Mouse (Mus musculus): ENCODE data around the gene Xrcc6. TPM values are rescaled to one million over a fixed set of nuclear protein-coding genes. Genes with fewer than 3 reads are reported as not detected.
"Not testable (repeated sequence)": the region's sequence is repeated elsewhere in the genome, so short reads cannot be mapped to it uniquely, and the experiment has no call there.

The Xrcc6 gene
- polyA plus RNA-seq, 1 experiment = 7.8 TPM

- TF ChIP-seq CTCF (IDR thresholded peaks at IDR 0.05; ENCODE audit: extremely low read depth, insufficient read length, insufficient replicate concordance, low read depth, low read length) (no peak), POLR2A (IDR thresholded peaks at IDR 0.05; ENCODE audit: low read depth, low read length) (no peak)
- H3K4me3 ChIP-seq (ENCODE audit: low read depth, low read length) = no peak overlapping the region
Observed at GRCm38 (mm10) chr15:81964980-81965545, 22.6 kb upstream of the Xrcc6 start.

DNA sequence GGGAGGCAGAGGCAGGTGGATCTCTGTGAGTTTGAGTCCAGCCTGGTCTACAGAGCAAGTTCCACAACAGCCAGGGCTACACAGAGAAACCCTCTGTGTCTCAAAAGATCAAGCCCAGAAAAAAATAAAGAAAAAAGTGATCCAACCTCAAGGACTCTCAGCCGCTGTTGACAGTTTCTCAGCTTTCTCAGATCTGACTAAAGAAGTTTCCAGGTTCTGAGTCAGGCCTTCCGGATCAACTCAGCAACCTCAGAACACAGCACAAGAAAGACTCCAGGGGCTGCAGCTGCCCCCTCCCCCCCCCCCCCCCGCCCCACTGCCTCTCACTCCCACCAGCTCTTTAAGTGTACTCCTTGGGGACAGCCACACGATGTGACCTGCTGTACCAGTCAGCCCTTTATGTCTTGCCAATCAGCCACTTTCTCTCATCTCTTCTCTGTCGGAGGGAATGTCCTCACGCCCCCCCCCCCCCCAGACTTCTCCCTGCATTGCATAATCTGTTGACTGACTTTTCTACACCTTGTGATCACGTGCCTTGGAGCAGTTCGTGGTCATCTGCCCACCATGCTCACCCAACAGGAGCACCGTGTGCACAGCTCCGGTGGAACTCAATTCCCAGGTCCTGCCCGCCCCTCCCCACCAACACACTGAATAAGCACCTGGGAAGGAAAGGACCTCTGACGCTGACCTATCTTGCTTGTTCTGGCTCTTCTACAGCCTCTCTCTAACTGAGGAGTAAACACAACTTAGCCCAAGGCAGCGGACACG is 21.4 kb upstream of the Xrcc6 start:
- 76% methylated on average over 14 of the region's 14 CpGs for WGBS

More at GRCm38 (mm10) chr15:81964980-81965545, 22.6 kb upstream of the Xrcc6 start:
- WGBS = 78% methylated on average over 4 of the region's 4 CpGs
- H3K4me1 ChIP-seq (ENCODE audit: control insufficient read depth, insufficient read depth, insufficient read length, low read length) = no peaks in the 10 kb centered on the region; the same call in 1 of the 2 replicates
- no peak overlapping the region for H3K27ac ChIP-seq (ENCODE audit: insufficient read depth, low read depth, low read length)
- H3K27me3 ChIP-seq (ENCODE audit: control insufficient read depth, insufficient read depth, low read length) = no peaks in the 10 kb centered on the region
- no peaks in the 10 kb centered on the region for H3K36me3 ChIP-seq (ENCODE audit: control insufficient read depth, insufficient read depth, low read length)

DNA sequence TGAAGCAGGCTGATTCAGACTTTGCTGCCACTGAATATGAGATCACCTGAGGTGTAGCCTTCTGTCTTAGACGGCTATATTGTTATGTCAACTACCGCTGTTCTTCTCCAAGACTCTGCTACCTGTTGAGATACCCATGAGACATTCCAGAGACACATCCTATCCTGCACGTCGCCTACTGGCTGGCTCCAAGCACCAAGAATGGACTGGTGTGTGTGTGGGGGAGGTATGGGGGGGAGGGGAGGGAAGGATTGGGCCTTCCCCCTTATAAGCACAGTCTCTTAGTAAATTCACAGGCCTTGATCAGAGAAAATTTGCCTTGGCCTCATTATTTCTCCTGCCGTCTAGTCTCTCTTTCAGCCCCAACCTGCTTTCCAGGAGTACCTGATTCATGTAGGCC is 19.8 kb upstream of the Xrcc6 start:
- Histone ChIP-seq H3K4me3 (ENCODE audit: low read depth, low read length) (no peak overlapping the region), H3K36me3 (ENCODE audit: control insufficient read depth, insufficient read depth, low read length) (no peaks in the 10 kb centered on the region), H3K27ac (ENCODE audit: insufficient read depth, low read depth, low read length) (no peak overlapping the region), H3K27me3 (ENCODE audit: control insufficient read depth, insufficient read depth, low read length) (no peaks in the 10 kb centered on the region), H3K4me1 (ENCODE audit: control insufficient read depth, insufficient read depth, insufficient read length, low read length) (no peaks in the 10 kb centered on the region; the same call in 1 of the 2 replicates)
- TF ChIP-seq POLR2A (IDR thresholded peaks at IDR 0.05; ENCODE audit: low read depth, low read length) (no peak), CTCF (IDR thresholded peaks at IDR 0.05; ENCODE audit: extremely low read depth, insufficient read length, insufficient replicate concordance, low read depth, low read length) (no peak)
- WGBS = 91% methylated on average over 5 of the region's 5 CpGs

More for the DNA sequence above, 21.4 kb upstream of the Xrcc6 start:
- no peaks in the 10 kb centered on the region; the same call in 1 of the 2 replicates for H3K4me1 ChIP-seq (ENCODE audit: control insufficient read depth, insufficient read depth, insufficient read length, low read length)
- H3K4me3 ChIP-seq (ENCODE audit: low read depth, low read length) = no peak overlapping the region
- no peak overlapping the region for H3K27ac ChIP-seq (ENCODE audit: insufficient read depth, low read depth, low read length)
- H3K36me3 ChIP-seq (ENCODE audit: control insufficient read depth, insufficient read depth, low read length) = no peaks in the 10 kb centered on the region
- no peaks in the 10 kb centered on the region for H3K27me3 ChIP-seq (ENCODE audit: control insufficient read depth, insufficient read depth, low read length)
- TF ChIP-seq POLR2A (IDR thresholded peaks at IDR 0.05; ENCODE audit: low read depth, low read length) (no peak), CTCF (IDR thresholded peaks at IDR 0.05; ENCODE audit: extremely low read depth, insufficient read length, insufficient replicate concordance, low read depth, low read length) (no peak)

GRCm38 (mm10) chr15:81968447-81968846 is 19.2 kb upstream of the Xrcc6 start:
- H3K27ac ChIP-seq (ENCODE audit: insufficient read depth, low read depth, low read length) = no peak overlapping the region

GRCm38 (mm10) chr15:81969173-81969572 is 18.5 kb upstream of the Xrcc6 start:
- H3K27ac ChIP-seq (ENCODE audit: insufficient read depth, low read depth, low read length) = no peak overlapping the region
- 44% methylated on average over 7 of the region's 7 CpGs for WGBS
- H3K36me3 ChIP-seq (ENCODE audit: control insufficient read depth, insufficient read depth, low read length) = no peaks in the 10 kb centered on the region
- H3K4me3 ChIP-seq (ENCODE audit: low read depth, low read length) = no peak overlapping the region
- no peaks in the 10 kb centered on the region; the same call in 1 of the 2 replicates for H3K4me1 ChIP-seq (ENCODE audit: control insufficient read depth, insufficient read depth, insufficient read length, low read length)
- TF ChIP-seq CTCF (IDR thresholded peaks at IDR 0.05; ENCODE audit: extremely low read depth, insufficient read length, insufficient replicate concordance, low read depth, low read length) = no peak
- no peak for TF ChIP-seq POLR2A (IDR thresholded peaks at IDR 0.05; ENCODE audit: low read depth, low read length)
- no peaks in the 10 kb centered on the region for H3K27me3 ChIP-seq (ENCODE audit: control insufficient read depth, insufficient read depth, low read length)

More at GRCm38 (mm10) chr15:81968447-81968846, 19.2 kb upstream of the Xrcc6 start:
- TF ChIP-seq CTCF (IDR thresholded peaks at IDR 0.05; ENCODE audit: extremely low read depth, insufficient read length, insufficient replicate concordance, low read depth, low read length) = no peak
- no peak for TF ChIP-seq POLR2A (IDR thresholded peaks at IDR 0.05; ENCODE audit: low read depth, low read length)
- H3K36me3 ChIP-seq (ENCODE audit: control insufficient read depth, insufficient read depth, low read length) = no peaks in the 10 kb centered on the region
- no peak overlapping the region for H3K4me3 ChIP-seq (ENCODE audit: low read depth, low read length)
- WGBS = 49% methylated on average over 2 of the region's 2 CpGs
- no peaks in the 10 kb centered on the region for H3K27me3 ChIP-seq (ENCODE audit: control insufficient read depth, insufficient read depth, low read length)
- no peaks in the 10 kb centered on the region; the same call in 1 of the 2 replicates for H3K4me1 ChIP-seq (ENCODE audit: control insufficient read depth, insufficient read depth, insufficient read length, low read length)

DNA sequence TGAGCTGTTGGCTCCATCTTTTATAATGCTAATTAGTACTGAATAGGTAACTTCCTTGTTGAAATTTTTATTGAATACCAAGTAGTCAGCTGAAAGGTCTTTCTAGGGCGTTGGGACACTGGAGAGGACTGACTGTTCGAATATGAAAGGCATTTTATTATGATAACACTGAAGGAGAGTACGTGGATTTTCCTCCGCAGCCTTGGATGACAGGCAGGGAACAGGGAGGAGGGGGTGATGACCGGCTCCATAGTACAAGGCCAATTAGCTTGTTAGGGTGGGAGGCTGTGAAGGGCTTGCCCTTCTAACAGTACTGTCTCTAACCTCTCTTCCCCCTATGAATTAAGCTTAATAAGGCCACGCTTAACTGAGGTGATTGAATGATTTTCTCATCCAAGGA is 18.0 kb upstream of the Xrcc6 start:
- not testable (repeated sequence) for H3K4me1 ChIP-seq (ENCODE audit: control insufficient read depth, insufficient read depth, insufficient read length, low read length); H3K4me3 ChIP-seq (ENCODE audit: low read depth, low read length); H3K36me3 ChIP-seq (ENCODE audit: control insufficient read depth, insufficient read depth, low read length); H3K27ac ChIP-seq (ENCODE audit: insufficient read depth, low read depth, low read length); H3K27me3 ChIP-seq (ENCODE audit: control insufficient read depth, insufficient read depth, low read length)
- WGBS = 74% methylated on average over 6 of the region's 6 CpGs

GRCm38 (mm10) chr15:81970498-81970897 is 17.1 kb upstream of the Xrcc6 start:
- not testable (repeated sequence) for H3K27me3 ChIP-seq (ENCODE audit: control insufficient read depth, insufficient read depth, low read length); H3K4me1 ChIP-seq (ENCODE audit: control insufficient read depth, insufficient read depth, insufficient read length, low read length); H3K27ac ChIP-seq (ENCODE audit: insufficient read depth, low read depth, low read length); H3K4me3 ChIP-seq (ENCODE audit: low read depth, low read length); H3K36me3 ChIP-seq (ENCODE audit: control insufficient read depth, insufficient read depth, low read length)
- 97% methylated on average over 4 of the region's 4 CpGs for WGBS

DNA sequence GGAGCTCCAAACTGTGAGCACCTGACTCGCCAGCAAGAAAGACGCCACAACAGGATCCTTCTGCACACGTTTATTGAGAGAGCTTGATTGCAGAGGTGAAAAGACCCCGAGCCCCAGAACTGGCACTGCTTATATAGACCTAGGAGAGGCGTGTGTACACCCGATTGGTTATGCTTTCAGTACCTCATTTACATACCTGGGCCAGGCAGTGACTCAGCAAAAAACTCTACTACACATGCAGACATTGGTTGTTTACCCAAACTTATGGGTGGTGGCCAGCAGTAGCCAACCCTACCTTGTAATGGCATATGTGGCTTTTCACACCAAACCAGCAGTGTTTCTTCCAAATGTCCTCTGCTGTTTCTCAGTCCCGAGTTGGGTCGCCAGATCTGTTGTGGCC is 12.5 kb upstream of the Xrcc6 start:
- H3K4me1 ChIP-seq (ENCODE audit: control insufficient read depth, insufficient read depth, insufficient read length, low read length); H3K4me3 ChIP-seq (ENCODE audit: low read depth, low read length); H3K27me3 ChIP-seq (ENCODE audit: control insufficient read depth, insufficient read depth, low read length); H3K36me3 ChIP-seq (ENCODE audit: control insufficient read depth, insufficient read depth, low read length); H3K27ac ChIP-seq (ENCODE audit: insufficient read depth, low read depth, low read length): not testable (repeated sequence)
- 92% methylated on average over 8 of the region's 8 CpGs for WGBS

Measured in small intestine, adult 2 months (tissue).